Mouse (Mus musculus): ENCODE measurements around the gene Zcchc7.

DNA sequence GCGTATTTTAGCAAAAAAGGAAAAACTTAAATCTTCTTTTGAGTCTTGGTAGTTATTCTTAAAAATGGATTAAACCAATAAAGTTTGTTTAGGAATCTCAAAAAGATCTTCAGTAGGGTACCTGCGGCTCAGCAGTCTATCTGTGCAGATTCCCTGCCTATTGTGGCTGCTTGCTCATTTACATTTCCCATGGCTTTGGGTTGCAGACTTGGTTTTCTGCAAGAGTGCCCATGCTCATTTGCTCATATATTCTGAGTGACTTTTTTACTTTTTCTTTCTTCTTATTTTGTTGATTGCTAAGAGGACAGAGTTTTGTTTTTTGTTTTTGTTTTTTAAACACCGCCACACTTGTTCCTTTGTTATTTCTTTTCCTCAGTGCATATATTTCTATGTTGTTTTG, 19.2 kb downstream of the Zcchc7 start:
- no peak for TF ChIP-seq GATA1 (IDR thresholded peaks at IDR 0.05; ENCODE audit: low read length)
- no peak for TF ChIP-seq TAL1 (IDR thresholded peaks at IDR 0.05; ENCODE audit: low read length)

Data from erythroblast, embryonic 14.5 days (primary cell).